In the genomic region with DNA sequence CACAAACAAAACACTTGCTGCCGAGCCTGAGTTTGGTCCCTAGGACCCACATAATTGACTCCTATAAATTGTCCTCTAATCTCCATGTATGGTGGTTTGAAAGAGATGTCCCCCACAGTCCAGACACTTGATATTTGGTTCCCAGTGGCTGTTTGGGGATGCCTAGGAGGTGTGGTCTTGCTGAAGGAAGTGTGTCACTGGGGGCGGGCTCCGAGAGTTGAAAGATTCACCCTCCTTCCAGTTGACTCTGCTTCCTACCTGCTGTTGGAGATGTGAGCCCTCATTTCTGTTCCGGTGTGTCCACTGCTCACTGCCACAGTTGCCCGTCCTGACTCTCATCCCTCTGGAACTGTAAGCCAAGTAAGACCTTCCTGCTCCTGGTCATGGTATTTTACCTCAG, we compare ENCODE assay signal across 37 mouse cellular contexts. TPM values are rescaled to one million over a fixed set of nuclear protein-coding genes. Genes with fewer than 3 reads are reported as not detected.
"Had no signal": no experiment of that assay in that cellular context is flagged by ENCODE, and none has a peak within 500 bp of the region (broad histone marks: within the 10 kb centered on the region; RNA-seq: fewer than 3 reads in every experiment).

No protein-coding gene starts in this region.

- DNase-seq: gastrocnemius, postnatal 10 days; gastrocnemius, postnatal 25 days; heart, adult 11 months; heart, adult 2 months; heart, postnatal 14 days; heart, postnatal 36 days; kidney, adult 11 months; kidney, adult 2 months; kidney, adult 9 months; kidney, postnatal 14 days; kidney, postnatal 36 days; layer of hippocampus, adult 9-11 months; layer of hippocampus, postnatal 36 days; left cerebral cortex, postnatal 4 days had no signal

- H3K4me1 ChIP-seq: heart, embryonic 13.5 days; heart, embryonic 15.5 days; hindbrain, embryonic 13.5 days; hindbrain, embryonic 15.5 days; kidney, embryonic 15.5 days; liver, embryonic 12.5 days had no signal

- H3K27me3 ChIP-seq: heart, embryonic 15.5 days; hindbrain, embryonic 13.5 days; hindbrain, embryonic 15.5 days; kidney, embryonic 15.5 days; limb, embryonic 13.5 days; limb, embryonic 15.5 days; liver, embryonic 12.5 days had no signal

- H3K9me3 ChIP-seq: heart, embryonic 13.5 days; heart, embryonic 15.5 days; hindbrain, embryonic 13.5 days; hindbrain, embryonic 15.5 days; kidney, embryonic 15.5 days; limb, embryonic 13.5 days; limb, embryonic 15.5 days; liver, embryonic 12.5 days had no signal

- ATAC-seq: hindbrain, postnatal 0 days; intestine, embryonic 16.5 days; liver, embryonic 12.5 days had no signal

- H3K4me3 ChIP-seq: heart, adult 2 months; heart, embryonic 13.5 days; heart, embryonic 15.5 days; hindbrain, embryonic 13.5 days; hindbrain, embryonic 15.5 days; kidney, embryonic 15.5 days; limb, embryonic 13.5 days; limb, embryonic 15.5 days; liver, embryonic 12.5 days had no signal

- H3K36me3 ChIP-seq: heart, embryonic 13.5 days; heart, embryonic 15.5 days; hindbrain, embryonic 13.5 days; hindbrain, embryonic 15.5 days; kidney, embryonic 15.5 days; limb, embryonic 13.5 days; limb, embryonic 15.5 days; liver, embryonic 12.5 days had no signal

RNA-seq across cellular contexts. Expression of a gene that starts 23.2 kb away (rescaled TPM):
- total RNA-seq: heart, adult 2 months; heart, postnatal 14 days; heart, postnatal 36 days; hematopoietic stem cell, adult 5-6 weeks; layer of hippocampus, adult 18-20 months; layer of hippocampus, adult 8-10 months; layer of hippocampus, postnatal 14 days; layer of hippocampus, postnatal 36 days; left cerebral cortex, adult 18-20 months; left cerebral cortex, adult 8-10 months; left cerebral cortex, postnatal 10 days; left cerebral cortex, postnatal 25 days; liver, adult 2 months had no signal
- polyA plus RNA-seq: heart, embryonic 11.5 days; hindbrain, embryonic 11.5 days; hindbrain, postnatal 0 days; intestine, embryonic 16.5 days; kidney, adult 2 months; kidney, embryonic 15.5 days; limb, embryonic 13.5 days; liver, adult 2 months; liver, embryonic 12.5 days; liver, embryonic 14.5 days; liver, embryonic 16.5 days had no signal

RNA-seq across cellular contexts. Expression of a gene that starts 49.8 kb away (rescaled TPM):
- total RNA-seq: hematopoietic stem cell, adult 5-6 weeks; layer of hippocampus, adult 18-20 months; layer of hippocampus, postnatal 36 days; left cerebral cortex, adult 18-20 months; left cerebral cortex, adult 8-10 months; left cerebral cortex, postnatal 25 days; left cerebral cortex, postnatal 4 days had no signal
- polyA plus RNA-seq: limb, embryonic 13.5 days; liver, embryonic 12.5 days; liver, embryonic 14.5 days; liver, embryonic 16.5 days had no signal
